Mouse (Mus musculus) bone marrow, adult 2 months (tissue): Measurements from ENCODE around the gene Tstd1.

Experiments used
- CTCF ChIP-seq: fragments of 200-500 bp; IDR thresholded peaks from 2 replicates; pipeline ENCODE4 v1.5.1; 2011; ENCODE audit warnings: low read length, control low read depth; ENCODE audit not compliant: control insufficient read depth, insufficient read depth
- POLR2A ChIP-seq: fragments of 200-500 bp; IDR thresholded peaks from 2 replicates; pipeline ENCODE4 v1.6.1; 2011; ENCODE audit warnings: low read depth, mild to moderate bottlenecking, control low read depth, low read length, borderline replicate concordance; ENCODE audit not compliant: control insufficient read depth

DNA sequence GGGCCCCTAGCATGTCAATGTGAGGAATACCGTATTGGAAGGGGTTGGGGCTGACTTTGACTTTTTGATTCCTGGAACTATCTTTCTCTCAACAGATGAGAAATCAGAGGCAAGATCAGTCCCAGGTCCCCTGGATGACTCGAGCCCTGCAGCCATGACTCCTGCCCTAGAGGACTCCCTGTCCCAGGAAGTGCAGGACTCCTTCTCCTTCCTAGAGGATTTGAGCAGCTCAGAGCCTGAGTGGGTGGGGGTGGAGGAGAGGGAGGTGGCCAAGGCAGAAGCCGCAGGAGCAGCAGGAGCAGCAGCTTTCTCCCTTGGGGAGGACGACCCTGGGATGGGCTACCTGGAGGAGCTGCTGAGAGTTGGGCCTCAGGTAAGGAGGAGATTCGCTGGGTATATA, 11.4 kb upstream of the Tstd1 start:
- TF ChIP-seq POLR2A (no peak), CTCF (no peak)
